Mouse (Mus musculus): ENCODE results near the gene Gripap1. TPM values are rescaled to one million over a fixed set of nuclear protein-coding genes. Genes with fewer than 3 reads are reported as not detected.
A peak's percentile ranks its signal among the peaks of the same experiment; 100 is the strongest.
"Not testable (repeated sequence)": the region's sequence is repeated elsewhere in the genome, so short reads cannot be mapped to it uniquely, and the experiment has no call there.

Gene Gripap1
- total RNA-seq, 2 experiments from 2014 or later = 52.4 to 54.4 TPM

GRCm38 (mm10) chrX:7776329-7777082 lies 13.1 kb upstream of the Gripap1 start:
- peak; percentile 51 to 52 for DNase-seq (ENCODE audit: low spot score in 2 of 2)

- no peak for DNase-seq (ENCODE audit: low spot score in 2 of 2)
Measured at GRCm38 (mm10) chrX:7778450-7779244, 10.9 kb upstream of the Gripap1 start.

DNA sequence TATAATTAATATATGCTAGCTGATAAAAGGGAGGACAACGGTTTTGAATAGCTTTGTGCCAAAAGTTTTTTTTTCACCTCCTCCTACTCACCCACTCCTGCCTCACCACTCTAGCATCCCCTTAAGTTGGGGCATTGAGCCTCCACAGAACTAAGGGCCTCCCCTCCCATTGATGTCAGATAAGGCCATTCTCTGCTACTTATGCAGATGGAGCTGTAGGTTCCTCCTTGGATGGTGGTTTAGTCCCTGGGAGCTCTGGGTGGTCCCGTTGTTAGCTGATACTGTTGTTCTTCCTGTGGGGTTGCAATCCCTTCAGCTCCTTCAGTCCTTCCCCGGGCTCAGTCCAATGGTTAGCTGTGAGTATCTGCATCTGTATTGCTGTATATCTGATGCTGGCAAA lies 10.3 kb upstream of the Gripap1 start:
- no peak for DNase-seq (ENCODE audit: low spot score in 2 of 2)

DNA sequence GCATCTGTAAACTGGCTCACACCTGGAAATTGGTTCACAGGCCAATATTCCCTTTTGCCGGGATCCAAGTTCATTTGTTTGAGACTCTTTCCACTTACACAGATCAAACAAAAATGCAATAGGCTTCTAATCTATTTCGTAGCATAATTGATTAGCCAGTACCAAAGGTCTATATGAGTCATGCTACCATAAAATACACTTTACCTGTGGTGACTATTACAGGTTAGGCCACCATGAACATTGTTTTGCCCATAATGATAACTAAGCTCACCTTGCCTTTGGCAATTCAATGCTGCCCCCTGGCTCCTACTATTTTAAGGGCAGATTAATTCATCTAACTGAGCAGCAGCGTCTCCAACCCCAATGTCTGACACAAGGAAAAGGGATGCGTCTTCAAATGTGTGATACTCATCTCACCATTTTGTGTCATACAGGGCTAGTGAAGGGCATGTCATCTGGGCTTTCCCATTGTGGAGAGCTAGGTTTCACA lies 6.9 kb upstream of the Gripap1 start:
- no peak for DNase-seq (ENCODE audit: low spot score in 2 of 2)

DNA sequence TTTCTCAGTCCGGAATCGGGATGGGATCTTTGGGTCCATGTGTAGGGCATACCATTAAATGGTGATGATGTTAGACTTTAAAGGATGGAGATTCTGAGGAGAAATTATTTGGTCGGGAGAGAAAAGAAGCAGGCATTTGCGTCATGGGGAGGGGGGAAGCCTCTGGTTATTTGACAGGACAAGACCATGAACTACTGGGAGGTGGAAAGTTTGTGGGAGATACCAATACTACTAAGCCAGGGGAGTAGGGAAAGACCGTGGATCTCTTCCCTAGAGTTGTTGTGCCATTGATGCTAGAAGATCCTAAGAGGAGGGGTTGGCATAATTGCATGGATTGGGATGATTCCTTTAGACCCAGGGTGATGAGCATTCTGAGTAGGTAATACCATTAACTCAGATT lies 744 bp downstream of the Gripap1 start:
- no peak for DNase-seq (ENCODE audit: low spot score in 2 of 2)

- DNase-seq (ENCODE audit: low spot score in 2 of 2) = no peak
Measured at GRCm38 (mm10) chrX:7793361-7793760, 3.8 kb downstream of the Gripap1 start.

- peak in 1 of 2 experiments; percentile 26 for DNase-seq (ENCODE audit: low spot score in 2 of 2)
Measured at GRCm38 (mm10) chrX:7795016-7795415, 5.5 kb downstream of the Gripap1 start.

DNA sequence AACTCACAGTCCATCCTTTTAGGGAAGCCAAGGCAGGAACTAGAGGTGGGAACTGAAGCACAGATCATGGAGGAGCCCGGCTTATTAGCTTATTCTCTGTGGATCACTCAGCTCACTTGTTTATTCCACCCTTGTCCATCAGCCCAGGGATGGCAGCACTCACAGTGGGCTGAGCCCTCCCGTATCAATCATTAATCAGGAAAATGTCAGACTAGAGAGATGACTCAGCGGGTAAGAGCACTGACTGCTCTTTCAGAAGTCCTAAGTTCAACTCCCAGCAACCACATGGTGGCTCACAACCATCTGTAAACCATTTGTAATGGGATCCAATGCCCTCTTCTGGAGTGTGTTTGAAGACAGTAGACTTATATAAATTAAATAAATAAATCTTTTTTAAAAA lies 7.8 kb downstream of the Gripap1 start:
- DNase-seq (ENCODE audit: low spot score in 2 of 2) = no peak

- DNase-seq (ENCODE audit: low spot score in 2 of 2) = not testable (repeated sequence)
Measured at GRCm38 (mm10) chrX:7802157-7802556, 12.6 kb downstream of the Gripap1 start.

GRCm38 (mm10) chrX:7815016-7815415 lies 25.5 kb downstream of the Gripap1 start:
- DNase-seq (ENCODE audit: low spot score in 2 of 2) = not testable (repeated sequence)

GRCm38 (mm10) chrX:7821865-7822779 lies 32.6 kb downstream of the Gripap1 start, which contains the start of gene Kcnd1:
Gene Kcnd1, plus strand, starts transcription at chrX:7822289.
- no peak for DNase-seq (ENCODE audit: low spot score in 2 of 2)

DNA sequence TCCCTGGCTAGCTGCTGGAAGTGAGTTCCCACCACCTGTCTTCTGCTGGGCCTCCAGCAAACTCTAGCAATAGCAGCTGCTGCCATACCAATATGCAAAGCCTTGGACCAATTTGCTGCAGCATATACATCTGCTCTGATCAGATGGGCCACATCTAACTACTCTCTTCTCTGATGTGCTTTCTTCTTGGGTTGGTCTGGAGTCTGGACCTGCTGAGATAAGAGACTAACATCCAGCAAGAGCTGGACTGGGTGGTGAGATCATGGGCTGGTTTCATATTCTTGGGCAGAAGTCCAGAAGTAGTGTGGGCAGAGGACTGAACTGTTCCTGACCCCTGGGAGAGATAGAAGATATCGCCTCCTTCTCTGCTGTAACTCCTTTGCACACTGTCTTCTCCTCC lies 47.6 kb downstream of the Gripap1 start:
- DNase-seq (ENCODE audit: low spot score in 2 of 2) = no peak

DNA sequence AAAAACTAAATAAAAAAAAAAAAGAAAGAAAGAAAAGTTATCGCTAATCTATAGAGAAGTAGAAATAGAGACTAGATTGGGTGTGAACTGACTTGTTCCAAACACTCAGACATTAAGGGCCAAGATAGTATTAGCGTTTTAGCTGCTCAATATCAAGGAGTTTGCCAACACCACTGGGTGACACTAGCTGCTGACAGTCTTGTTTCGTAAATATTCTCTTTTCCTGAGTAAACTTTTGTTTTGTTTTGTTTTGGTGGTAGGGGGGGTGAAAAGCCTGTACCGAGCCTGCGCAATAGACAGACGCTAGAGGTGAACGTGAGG lies 51.2 kb downstream of the Gripap1 start:
- DNase-seq (ENCODE audit: low spot score in 2 of 2) = no peak

DNA sequence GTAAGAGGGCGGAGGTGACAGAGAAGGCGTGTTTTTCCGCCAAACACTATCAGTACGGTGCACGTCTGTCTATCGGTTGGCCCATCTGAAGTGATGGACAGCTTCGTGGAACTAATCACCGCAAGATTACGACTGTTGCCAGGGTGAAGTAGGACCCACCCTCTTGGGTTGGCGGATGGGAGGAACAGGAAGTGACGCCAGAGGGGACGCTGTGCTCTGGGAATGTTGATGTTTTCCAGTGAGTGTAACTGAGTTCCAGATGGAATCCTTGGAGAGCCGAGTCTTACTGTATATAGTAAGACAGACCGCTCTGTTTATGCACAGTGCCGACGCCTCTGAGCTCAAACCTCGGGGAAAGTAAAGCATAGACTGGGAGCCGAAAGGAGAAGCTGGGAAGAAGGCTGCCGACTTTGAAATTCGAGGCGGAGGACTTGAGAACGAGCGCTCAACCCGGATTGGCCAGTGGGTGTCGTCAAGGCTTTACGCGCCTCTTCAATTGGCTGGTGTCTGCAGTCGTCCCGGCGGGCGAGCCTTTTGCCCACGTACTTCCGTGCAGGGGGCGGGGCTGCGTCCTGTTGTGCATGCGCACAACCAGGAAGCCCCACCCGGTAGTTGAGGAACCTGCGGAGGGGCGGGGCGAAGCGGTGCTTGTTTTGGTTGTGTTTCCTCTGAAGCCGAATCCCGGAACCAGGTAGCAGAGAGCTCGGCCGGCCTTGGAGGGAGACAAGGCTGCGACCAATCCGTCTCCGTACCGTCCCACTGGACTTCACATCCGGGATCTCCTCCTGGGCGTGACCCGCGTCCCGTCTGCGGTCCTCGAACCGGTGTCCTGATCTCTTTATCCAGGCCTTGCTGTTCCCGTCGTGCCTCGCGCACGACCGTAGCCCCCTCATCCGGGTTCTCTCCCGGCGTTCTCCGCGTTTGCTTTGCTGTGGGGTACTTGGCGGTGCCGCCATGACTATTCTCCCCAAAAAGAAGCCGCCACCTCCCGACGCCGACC lies 51.9 kb downstream of the Gripap1 start, which contains the start of gene Otud5:
Otud5 (plus strand) TSS at position 202 of the 1,000 bp plus-strand sequence.
- peak; percentile 78 to 84 for DNase-seq (ENCODE audit: low spot score in 2 of 2)

DNA sequence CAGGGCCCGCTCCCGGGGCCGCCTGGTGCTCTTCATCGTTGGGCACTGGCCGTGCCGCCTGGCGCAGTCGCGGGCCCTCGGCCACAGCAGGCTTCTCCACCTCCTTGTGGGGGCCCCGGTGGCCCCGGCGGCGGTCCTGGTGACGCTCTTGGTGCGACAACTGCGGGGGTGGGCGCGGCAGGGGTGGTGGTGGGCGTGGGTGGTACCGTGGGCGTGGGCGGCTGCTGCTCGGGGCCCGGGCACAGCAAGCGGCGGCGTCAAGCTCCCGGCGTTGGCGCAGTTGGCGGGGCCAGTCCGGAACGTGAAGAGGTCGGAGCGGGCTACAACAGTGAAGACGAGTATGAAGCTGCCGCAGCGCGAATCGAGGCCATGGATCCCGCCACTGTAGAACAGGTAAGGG lies 52.8 kb downstream of the Gripap1 start:
- DNase-seq (ENCODE audit: low spot score in 2 of 2) = peak in 1 of 2 experiments; percentile 30

DNA sequence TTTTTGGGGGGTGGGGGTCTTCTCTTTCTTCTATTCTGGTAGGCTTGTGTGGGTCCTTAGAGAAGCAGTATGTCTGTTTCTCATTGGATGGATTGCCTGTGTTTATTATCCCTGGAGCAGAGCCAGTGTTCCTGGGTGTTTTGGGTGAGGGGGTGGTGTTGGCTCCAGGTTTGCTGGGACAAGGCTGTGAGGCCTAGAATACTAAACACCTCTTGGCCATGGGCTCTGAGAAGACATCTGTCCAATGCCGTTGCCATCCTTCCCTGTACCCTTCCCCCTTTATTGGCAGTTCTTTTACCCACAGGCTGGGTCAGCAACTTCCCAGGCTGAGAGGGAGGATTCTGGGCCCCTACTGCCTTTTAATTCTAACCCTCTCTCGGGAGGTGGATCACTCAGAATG lies 58.3 kb downstream of the Gripap1 start:
- DNase-seq (ENCODE audit: low spot score in 2 of 2) = no peak

- peak; percentile 20 to 41 for DNase-seq (ENCODE audit: low spot score in 2 of 2)
Measured at GRCm38 (mm10) chrX:7854578-7854977, 65.0 kb downstream of the Gripap1 start.

DNA sequence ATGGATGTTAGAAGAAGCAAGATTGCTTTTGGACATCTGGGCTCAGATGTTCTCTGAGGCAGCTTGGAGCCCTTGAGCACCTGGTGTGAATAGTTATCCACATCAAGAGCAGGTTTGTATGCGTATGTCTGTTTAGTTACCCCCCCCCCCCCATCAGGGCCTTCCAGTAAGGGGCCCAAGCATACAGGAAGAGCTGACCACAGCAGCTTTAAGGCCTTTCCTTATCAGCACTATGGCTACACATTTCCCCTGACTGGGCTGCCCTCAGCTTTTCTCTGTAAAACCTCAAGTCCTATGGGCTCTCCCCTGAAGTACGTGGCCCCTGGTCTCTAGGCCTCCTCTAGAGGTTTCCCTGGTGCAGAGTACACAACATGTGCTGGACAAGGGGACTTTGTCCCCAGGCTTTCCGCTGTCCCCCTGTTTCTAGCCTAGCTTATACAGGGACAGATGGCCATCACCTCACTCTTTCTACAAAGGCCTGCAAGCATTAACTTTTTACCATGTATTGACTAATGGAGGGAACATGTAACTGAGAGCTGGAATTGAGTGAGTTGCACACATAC lies 69.7 kb downstream of the Gripap1 start:
- no peak for DNase-seq (ENCODE audit: low spot score in 2 of 2)

DNA sequence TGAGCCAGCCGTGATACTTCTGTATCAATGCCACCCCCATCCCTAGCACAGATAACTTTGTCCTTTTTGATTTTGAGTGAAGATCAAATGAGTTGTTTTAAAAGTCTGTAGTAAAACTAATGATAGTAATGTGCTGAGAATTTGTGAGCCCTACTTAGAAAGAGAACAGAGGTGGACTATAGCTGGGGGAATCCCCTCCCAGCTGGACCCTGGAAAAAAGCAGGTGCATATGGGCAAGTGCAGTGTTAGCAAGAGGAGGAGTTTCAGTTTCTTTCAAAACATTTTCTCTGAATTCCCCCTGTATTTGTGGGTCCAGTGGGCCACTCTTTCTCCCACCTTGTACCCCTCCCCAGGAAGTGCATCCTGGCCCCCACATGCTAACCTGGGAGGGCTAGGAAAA lies 73.6 kb downstream of the Gripap1 start:
- DNase-seq (ENCODE audit: low spot score in 2 of 2) = no peak

DNA sequence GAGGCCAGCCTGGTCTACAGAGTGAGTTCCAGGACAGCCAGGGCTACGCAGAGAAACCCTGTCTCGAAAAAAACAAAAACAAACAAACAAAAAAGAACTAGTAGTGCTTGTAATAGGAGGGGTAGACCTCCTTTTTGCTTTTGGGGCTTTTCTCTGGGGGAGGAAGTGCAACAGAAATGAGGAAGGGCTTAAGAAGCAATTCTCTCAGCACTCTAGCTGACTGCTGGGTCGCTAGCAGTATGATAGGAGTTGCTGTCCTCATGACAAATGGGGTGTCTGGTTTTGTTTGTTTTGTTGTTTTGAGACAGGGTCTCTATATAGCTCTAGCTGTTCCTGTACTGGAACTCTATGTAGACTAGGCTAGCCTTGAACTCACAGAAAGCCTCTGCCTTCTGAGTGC lies 75.0 kb downstream of the Gripap1 start:
- no peak for DNase-seq (ENCODE audit: low spot score in 2 of 2)
